Mouse (Mus musculus): ENCODE measurements around the gene Lrrc59. TPM values are rescaled to one million over a fixed set of nuclear protein-coding genes. Genes with fewer than 3 reads are reported as not detected.

The Lrrc59 gene
- polyA plus RNA-seq, 1 experiment from 2014 or later: 205 TPM

Other genes with a start within 250 kb of the Lrrc59 start
- 1.3 and 2.2 TPM in 2 replicates for gene Abcc3, start 236.8 kb upstream of the Lrrc59 start, polyA plus RNA-seq (2014; fragmentation: Nextera tagmentation; extraction: Ambion mirVana)
- 30.0 and 30.5 TPM in 2 replicates for gene Cacna1g, start 155.6 kb upstream of the Lrrc59 start, polyA plus RNA-seq (2014; fragmentation: Nextera tagmentation; extraction: Ambion mirVana)
- gene Spata20, start 143.6 kb upstream of the Lrrc59 start, polyA plus RNA-seq (2014; fragmentation: Nextera tagmentation; extraction: Ambion mirVana): 0.31 and 0.51 TPM in 2 replicates
- 4.3 and 6.6 TPM in 2 replicates for gene Epn3, start 129.8 kb upstream of the Lrrc59 start, polyA plus RNA-seq (2014; fragmentation: Nextera tagmentation; extraction: Ambion mirVana)
- 1.4 and 4.1 TPM in 2 replicates for gene Mycbpap, start 108.0 kb upstream of the Lrrc59 start, polyA plus RNA-seq (2014; fragmentation: Nextera tagmentation; extraction: Ambion mirVana)
- gene Rsad1, start 80.5 kb upstream of the Lrrc59 start, polyA plus RNA-seq (2014; fragmentation: Nextera tagmentation; extraction: Ambion mirVana): 2.2 and 2.8 TPM in 2 replicates
- 9.5 and 10.1 TPM in 2 replicates for gene Chad, start 64.7 kb upstream of the Lrrc59 start, polyA plus RNA-seq (2014; fragmentation: Nextera tagmentation; extraction: Ambion mirVana)
- gene Acsf2, start 27.9 kb upstream of the Lrrc59 start, polyA plus RNA-seq (2014; fragmentation: Nextera tagmentation; extraction: Ambion mirVana): 6.3 and 7.3 TPM in 2 replicates
- gene Mrpl27, start 24.0 kb downstream of the Lrrc59 start, polyA plus RNA-seq (2014; fragmentation: Nextera tagmentation; extraction: Ambion mirVana): 98.3 and 105 TPM in 2 replicates
- gene Eme1, start 24.2 kb downstream of the Lrrc59 start, polyA plus RNA-seq (2014; fragmentation: Nextera tagmentation; extraction: Ambion mirVana): 12.6 and 16.9 TPM in 2 replicates
- gene Xylt2, start 47.7 kb downstream of the Lrrc59 start, polyA plus RNA-seq (2014; fragmentation: Nextera tagmentation; extraction: Ambion mirVana): 22.5 and 29.1 TPM in 2 replicates
- 0.51 and 0.85 TPM in 2 replicates for gene Gm11541, start 74.7 kb downstream of the Lrrc59 start, polyA plus RNA-seq (2014; fragmentation: Nextera tagmentation; extraction: Ambion mirVana)
- gene Cdc34b, start 112.0 kb downstream of the Lrrc59 start, polyA plus RNA-seq (2014; fragmentation: Nextera tagmentation; extraction: Ambion mirVana): 0.22 and 0.24 TPM in 2 replicates
- gene Tmem92, start 152.9 kb downstream of the Lrrc59 start, polyA plus RNA-seq (2014; fragmentation: Nextera tagmentation; extraction: Ambion mirVana): not detected in 2 replicates